Mouse (Mus musculus) ovary, postnatal 10 days (tissue): ENCODE measurements around the gene Cyp2d40.
"Not testable (repeated sequence)": the region's sequence is repeated elsewhere in the genome, so short reads cannot be mapped to it uniquely, and the experiment has no call there.

ENCODE experiments used
- DNase-seq: peaks from one replicate; pipeline ENCODE4 v3.0.0; 2022; ENCODE audit warnings: low spot score

The Cyp2d40 gene

GRCm38 (mm10) chr15:82763631-82764420 lies at the start of gene Cyp2d40:
Gene Cyp2d40, minus strand, starts transcription at chr15:82764183.
- no peak for DNase-seq

- DNase-seq = no peak
Observed at GRCm38 (mm10) chr15:82810556-82810955, 46.6 kb upstream of the Cyp2d40 start.

GRCm38 (mm10) chr15:82809511-82809910 lies 45.5 kb upstream of the Cyp2d40 start:
- no peak for DNase-seq

GRCm38 (mm10) chr15:82806969-82807763 lies 43.2 kb upstream of the Cyp2d40 start:
- DNase-seq = no peak

- DNase-seq = peak; percentile 67
Observed at GRCm38 (mm10) chr15:82804708-82805639, 41.0 kb upstream of the Cyp2d40 start.

- no peak for DNase-seq
Observed at GRCm38 (mm10) chr15:82795936-82796440, 32.0 kb upstream of the Cyp2d40 start.

- no peak for DNase-seq
Observed at GRCm38 (mm10) chr15:82794277-82794676, 30.3 kb upstream of the Cyp2d40 start, which contains the start of gene Cyp2d26. Gene Cyp2d26, minus strand, starts transcription at chr15:82794294.

GRCm38 (mm10) chr15:82793868-82794267 lies 29.9 kb upstream of the Cyp2d40 start:
- DNase-seq = no peak

GRCm38 (mm10) chr15:82793454-82793853 lies 29.5 kb upstream of the Cyp2d40 start:
- no peak for DNase-seq

GRCm38 (mm10) chr15:82792566-82792965 lies 28.6 kb upstream of the Cyp2d40 start:
- no peak for DNase-seq

GRCm38 (mm10) chr15:82784581-82784980 lies 20.6 kb upstream of the Cyp2d40 start:
- DNase-seq = no peak

GRCm38 (mm10) chr15:82783800-82784199 lies 19.8 kb upstream of the Cyp2d40 start:
- DNase-seq = no peak

- not testable (repeated sequence) for DNase-seq
Observed at GRCm38 (mm10) chr15:82777856-82778255, 13.9 kb upstream of the Cyp2d40 start.

GRCm38 (mm10) chr15:82765943-82766342 lies 2.0 kb upstream of the Cyp2d40 start:
- DNase-seq = no peak

- DNase-seq = no peak
Observed at GRCm38 (mm10) chr15:82764881-82765280, 898 bp upstream of the Cyp2d40 start.

GRCm38 (mm10) chr15:82748141-82748540 lies 15.8 kb downstream of the Cyp2d40 start:
- no peak for DNase-seq

- no peak for DNase-seq
Observed at GRCm38 (mm10) chr15:82747516-82747915, 16.5 kb downstream of the Cyp2d40 start.

- not testable (repeated sequence) for DNase-seq
Observed at GRCm38 (mm10) chr15:82733331-82733925, 30.6 kb downstream of the Cyp2d40 start.
